Mouse (Mus musculus) heart, embryonic 16.5 days (tissue): ENCODE results near the gene Cux1. TPM values are rescaled to one million over a fixed set of nuclear protein-coding genes. Genes with fewer than 3 reads are reported as not detected.

Experiments
- ATAC-seq: fragments of 200-750 bp; cut with Nextera tagmentation; replicated peaks from 2 replicates; pipeline ENCODE4 v1.8.0; 2017; ENCODE audit warnings: moderate number of reproducible peaks; ENCODE audit not compliant: insufficient read depth, low FRiP score; ENCODE audit errors: extremely low read depth
- H3K27ac ChIP-seq: fragments of 300-500 bp; sonication (generic); 2 replicates; pipeline ENCODE4 v1.5.1; 2014; ENCODE audit warnings: mild to moderate bottlenecking, low read length, control low read depth, moderate library complexity
- H3K27me3 ChIP-seq: fragments of 300-500 bp; sonication (generic); 2 replicates; pipeline ENCODE4 v1.6.1; 2014; ENCODE audit warnings: low read length, mixed read lengths; ENCODE audit not compliant: control insufficient read depth, insufficient read depth
- H3K36me3 ChIP-seq: fragments of 300-500 bp; sonication (generic); 2 replicates; pipeline ENCODE4 v1.6.1; 2014; ENCODE audit not compliant: control insufficient read depth, insufficient read depth
- H3K4me1 ChIP-seq: fragments of 300-500 bp; sonication (generic); 2 replicates; pipeline ENCODE4 v1.6.1; 2014; ENCODE audit warnings: low read length, mixed read lengths; ENCODE audit not compliant: control insufficient read depth, insufficient read depth
- H3K4me2 ChIP-seq: fragments of 300-500 bp; sonication (generic); 2 replicates; pipeline ENCODE4 v1.6.1; 2014; ENCODE audit warnings: low read depth, mild to moderate bottlenecking, control low read depth, low read length
- H3K4me3 ChIP-seq: fragments of 300-500 bp; sonication (generic); 2 replicates; pipeline ENCODE4 v1.5.1; 2014; ENCODE audit warnings: mild to moderate bottlenecking, control low read depth, low read length
- H3K9ac ChIP-seq: fragments of 300-500 bp; sonication (generic); 2 replicates; pipeline ENCODE4 v1.6.1; 2014; ENCODE audit warnings: low read length, control low read depth
- H3K9me3 ChIP-seq: fragments of 300-500 bp; sonication (generic); replicated peaks from 2 replicates; pipeline ENCODE4 v1.6.1; 2016; ENCODE audit warnings: low read length; ENCODE audit not compliant: control insufficient read depth
- WGBS: fragments of 180-500 bp; shearing (Covaris S2); extraction: QIAGEN DNeasy Blood & Tissue Kit; methylation state at CpG from one replicate; pipeline ENCODE4 v1.1.7; 2014; 5-methylcytosine and 5-hydroxymethylcytosine counted together
- polyA plus RNA-seq: library from polyadenylated mRNA; unstranded; fragments of >200 nt; fragmentation: Nextera tagmentation; extraction: Ambion mirVana; gene quantifications from 2 replicates; pipeline ENCODE4 v1.2.1, GENCODE M21; 2015

Gene Cux1
- polyA plus RNA-seq, 1 experiment from 2014 or later = 89.0 TPM

DNA sequence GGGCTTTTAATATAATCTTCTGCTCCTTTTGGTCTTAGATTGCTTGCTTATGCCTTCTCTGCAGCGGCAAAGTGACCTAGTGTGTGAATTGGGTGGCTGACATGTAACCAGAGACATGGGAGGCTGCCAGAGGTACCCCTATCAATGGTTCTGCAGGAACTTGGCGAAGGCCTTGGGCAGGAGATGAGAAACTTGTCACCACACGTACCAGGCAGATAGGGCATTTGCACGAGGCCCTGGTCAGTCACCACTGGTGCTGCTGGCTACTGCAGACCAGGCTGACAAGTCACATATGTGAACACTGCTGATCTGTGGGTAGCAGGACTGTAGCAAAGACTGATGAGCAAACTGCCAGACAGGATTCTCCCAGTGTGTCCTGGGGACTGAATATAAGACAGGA is 231.6 kb downstream of the Cux1 start:
- Histone ChIP-seq H3K27ac (no peak overlapping the region), H3K9ac (no peak overlapping the region), H3K4me1 (peaks cover 15% of the 10 kb centered on the region), H3K9me3 (no peaks in the 10 kb centered on the region), H3K36me3 (peaks cover 26% of the 10 kb centered on the region), H3K4me3 (no peak overlapping the region), H3K4me2 (no peak overlapping the region), H3K27me3 (no peaks in the 10 kb centered on the region)
- no peak for ATAC-seq
- 72% methylated on average over 4 of the region's 4 CpGs for WGBS

DNA sequence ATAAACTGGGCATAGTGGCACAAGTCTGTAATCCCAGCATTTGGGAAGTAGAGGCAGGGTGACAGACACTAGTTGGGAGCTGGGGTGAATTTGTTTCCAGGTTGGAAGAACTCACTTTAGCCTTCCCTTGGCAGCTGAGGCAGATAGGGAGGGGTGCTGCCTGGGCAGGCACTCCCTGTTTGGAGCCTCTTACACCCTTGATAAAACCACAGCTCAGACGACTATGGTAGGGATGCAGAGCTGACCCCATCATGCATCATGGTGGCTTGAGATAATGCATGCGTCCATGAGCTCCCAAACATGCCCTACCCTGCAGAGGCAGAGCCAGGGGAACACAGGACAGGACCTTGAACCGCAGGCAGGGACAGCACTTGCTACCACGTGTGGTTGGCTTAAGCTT is 232.5 kb downstream of the Cux1 start:
- Histone ChIP-seq H3K27ac (no peak overlapping the region), H3K9me3 (no peaks in the 10 kb centered on the region), H3K9ac (no peak overlapping the region), H3K4me3 (no peak overlapping the region), H3K36me3 (peaks cover 22% of the 10 kb centered on the region), H3K4me2 (no peak overlapping the region), H3K4me1 (peaks cover 15% of the 10 kb centered on the region), H3K27me3 (no peaks in the 10 kb centered on the region)
- 73% methylated on average over 4 of the region's 4 CpGs for WGBS
- ATAC-seq = no peak

DNA sequence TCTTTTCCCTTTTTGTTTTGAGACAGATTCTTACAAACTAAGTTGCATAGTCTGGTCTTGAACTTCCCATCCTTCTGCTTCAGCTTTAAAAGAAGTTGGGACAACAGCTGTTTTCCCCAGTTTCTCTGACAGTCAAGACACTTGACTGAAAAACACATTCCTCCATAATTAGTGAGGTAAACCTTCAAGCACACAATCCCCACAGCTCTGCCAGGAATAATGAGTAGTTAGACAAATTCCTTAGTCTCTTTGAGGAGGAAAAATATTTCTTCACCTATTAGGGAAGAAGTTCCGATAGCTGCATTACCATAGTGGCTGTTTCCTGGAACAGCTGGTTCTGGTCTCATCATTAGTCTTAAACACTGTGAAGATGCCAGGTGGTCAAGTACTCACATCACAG is 233.2 kb downstream of the Cux1 start:
- Histone ChIP-seq H3K4me2 (no peak overlapping the region), H3K27ac (no peak overlapping the region), H3K9ac (no peak overlapping the region), H3K4me3 (no peak overlapping the region), H3K9me3 (no peaks in the 10 kb centered on the region), H3K27me3 (no peaks in the 10 kb centered on the region), H3K4me1 (peaks cover 15% of the 10 kb centered on the region), H3K36me3 (peaks cover 15% of the 10 kb centered on the region)
- 93% methylated on average over 1 of the region's 1 CpGs for WGBS
- ATAC-seq = no peak

DNA sequence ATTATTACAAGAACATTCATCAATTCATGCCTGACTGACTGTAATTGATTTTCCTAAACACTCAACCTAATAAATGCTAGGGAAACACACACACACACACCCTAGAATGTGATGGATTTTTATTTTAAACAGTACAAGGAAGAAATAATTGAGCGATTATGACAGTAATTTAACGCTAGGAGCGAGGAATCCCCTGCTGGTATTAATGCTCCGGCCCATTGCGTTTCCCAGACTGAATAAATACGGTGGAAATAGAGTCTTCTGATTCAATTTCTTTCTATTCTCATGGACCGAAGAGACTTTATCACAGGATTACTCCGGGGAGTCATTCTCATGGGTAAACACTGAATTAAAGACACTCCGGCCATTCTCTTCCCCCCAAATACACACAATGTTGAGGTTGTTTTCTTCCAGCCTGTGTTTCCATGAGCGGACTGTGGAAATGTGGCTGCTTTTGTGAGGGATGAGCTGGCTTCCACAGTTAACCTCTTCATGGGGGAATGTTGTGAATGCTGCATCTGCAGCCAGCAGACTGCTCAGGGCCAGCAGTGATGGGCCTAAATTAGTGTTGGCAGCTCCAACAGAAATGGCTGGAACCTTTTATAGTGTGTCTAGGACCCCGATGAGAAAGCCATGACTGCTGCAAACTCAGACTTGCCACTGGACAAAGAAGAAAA is 234.4 kb downstream of the Cux1 start:
- Histone ChIP-seq H3K27ac (no peak overlapping the region), H3K9ac (no peak overlapping the region), H3K36me3 (peaks cover 16% of the 10 kb centered on the region), H3K9me3 (no peaks in the 10 kb centered on the region), H3K4me2 (no peak overlapping the region), H3K4me1 (peaks cover 15% of the 10 kb centered on the region), H3K27me3 (no peaks in the 10 kb centered on the region), H3K4me3 (no peak overlapping the region)
- WGBS = 91% methylated on average over 11 of the region's 11 CpGs
- no peak for ATAC-seq

- Histone ChIP-seq H3K9me3 (no peaks in the 10 kb centered on the region), H3K4me1 (peaks cover 13% of the 10 kb centered on the region), H3K27ac (no peak overlapping the region; the same call in 1 of the 2 replicates), H3K9ac (no peak overlapping the region), H3K27me3 (no peaks in the 10 kb centered on the region), H3K4me3 (no peak overlapping the region), H3K4me2 (no peak overlapping the region), H3K36me3 (peaks cover 31% of the 10 kb centered on the region)
- WGBS = 89% methylated on average over 2 of the region's 2 CpGs
- no peak for ATAC-seq
Observed at GRCm38 (mm10) chr5:136327736-136328135, 239.6 kb downstream of the Cux1 start.

DNA sequence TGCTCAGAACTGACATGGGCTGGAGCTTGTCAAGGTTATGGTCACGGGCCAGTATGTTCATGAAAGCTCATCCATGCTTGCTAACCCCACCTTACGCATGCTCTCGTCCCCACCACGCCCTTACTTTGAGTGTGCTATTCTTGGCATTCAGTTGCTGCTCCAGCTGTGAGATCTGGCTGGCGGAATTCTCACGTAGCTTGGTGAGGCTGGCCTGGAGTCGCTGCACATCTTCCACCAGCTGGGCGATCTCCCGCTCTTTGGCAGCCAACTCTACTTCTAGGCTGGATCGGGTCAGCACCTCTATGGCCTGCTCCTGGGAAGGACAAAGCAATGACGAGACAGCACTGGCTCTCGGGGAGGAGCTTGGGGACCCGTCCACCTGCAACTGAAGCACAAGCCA is 240.7 kb downstream of the Cux1 start:
- peak overlapping the region; percentile 83 for H3K27ac ChIP-seq
- no peak overlapping the region for H3K4me3 ChIP-seq
- no peaks in the 10 kb centered on the region for H3K9me3 ChIP-seq
- ATAC-seq = peak; percentile 50
- no peak overlapping the region for H3K9ac ChIP-seq
- peaks cover 13% of the 10 kb centered on the region for H3K4me1 ChIP-seq
- H3K36me3 ChIP-seq = peaks cover 27% of the 10 kb centered on the region
- 47% methylated on average over 13 of the region's 13 CpGs for WGBS
- no peaks in the 10 kb centered on the region for H3K27me3 ChIP-seq
- peak overlapping the region; percentile 16; the same call in 1 of the 2 replicates for H3K4me2 ChIP-seq

GRCm38 (mm10) chr5:136324506-136324905 is 242.8 kb downstream of the Cux1 start:
- Histone ChIP-seq H3K4me1 (peaks cover 13% of the 10 kb centered on the region), H3K9ac (no peak overlapping the region), H3K4me2 (no peak overlapping the region), H3K9me3 (no peaks in the 10 kb centered on the region), H3K36me3 (peaks cover 35% of the 10 kb centered on the region), H3K4me3 (no peak overlapping the region), H3K27ac (no peak overlapping the region), H3K27me3 (no peaks in the 10 kb centered on the region)
- ATAC-seq = no peak
- WGBS = 36% methylated on average over 4 of the region's 4 CpGs

DNA sequence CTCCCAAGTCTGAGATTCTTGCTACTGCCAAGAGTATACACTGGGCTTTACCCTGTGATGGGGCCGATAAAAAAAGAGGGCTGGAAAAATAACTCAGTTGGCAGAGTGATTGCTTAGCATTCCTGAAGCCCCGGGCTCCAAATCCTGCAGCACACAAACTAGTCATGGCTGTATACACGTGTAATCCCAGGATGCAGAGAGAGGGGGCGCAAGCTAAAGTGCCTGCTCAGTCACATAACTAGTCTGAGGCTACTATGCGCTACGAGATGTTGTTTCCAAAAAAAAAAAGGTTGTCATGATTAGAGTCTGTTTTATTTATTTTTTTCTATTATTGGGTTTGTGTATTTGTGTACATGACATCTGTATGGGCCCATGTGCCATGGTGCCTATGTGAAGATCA is 245.9 kb downstream of the Cux1 start:
- H3K4me3 ChIP-seq = no peak overlapping the region
- no peak overlapping the region for H3K9ac ChIP-seq
- H3K4me2 ChIP-seq = no peak overlapping the region
- no peaks in the 10 kb centered on the region for H3K27me3 ChIP-seq
- 75% methylated on average over 6 of the region's 6 CpGs for WGBS
- peaks cover 32% of the 10 kb centered on the region for H3K36me3 ChIP-seq
- peaks cover 4% of the 10 kb centered on the region for H3K4me1 ChIP-seq
- H3K9me3 ChIP-seq = no peaks in the 10 kb centered on the region
- H3K27ac ChIP-seq = no peak overlapping the region
- no peak for ATAC-seq

GRCm38 (mm10) chr5:136312566-136312965 is 254.7 kb downstream of the Cux1 start:
- Histone ChIP-seq H3K27me3 (no peaks in the 10 kb centered on the region), H3K4me2 (no peak overlapping the region), H3K9ac (no peak overlapping the region), H3K27ac (no peak overlapping the region), H3K9me3 (no peaks in the 10 kb centered on the region), H3K4me1 (peaks cover 5% of the 10 kb centered on the region), H3K4me3 (no peak overlapping the region), H3K36me3 (peaks cover 41% of the 10 kb centered on the region)
- ATAC-seq = no peak
- WGBS = 92% methylated on average over 14 of the region's 14 CpGs
